Mouse (Mus musculus) fat pad, adult 2 months (tissue): ENCODE measurements around the gene 1700029F12Rik.

Experiments
- DNase-seq: peaks from one replicate; pipeline ENCODE4 v3.0.0-alpha.2; 2011; ENCODE audit warnings: low read depth, low spot score; ENCODE audit errors: extremely low read depth

1700029F12Rik gene

DNA sequence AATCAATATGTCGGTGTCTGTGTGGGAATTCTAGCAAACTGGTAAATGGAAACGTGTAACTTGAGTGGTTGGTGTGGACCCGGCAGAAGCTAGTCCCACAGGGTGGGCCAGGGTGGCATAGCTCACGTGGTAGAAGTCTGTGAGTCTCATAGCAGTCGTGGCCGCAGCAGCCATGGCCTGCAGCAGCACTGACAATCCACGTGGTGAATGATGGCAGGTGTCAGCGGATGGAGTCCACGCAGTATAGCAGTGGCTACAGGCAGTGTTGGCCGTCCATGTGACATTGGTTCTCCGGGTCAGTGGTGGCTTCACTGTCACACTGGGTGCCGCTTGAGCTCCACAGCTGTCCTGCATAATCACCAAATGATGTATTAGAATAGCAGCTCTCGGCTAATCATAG is 4.1 kb downstream of the 1700029F12Rik start:
- no peak for DNase-seq

DNA sequence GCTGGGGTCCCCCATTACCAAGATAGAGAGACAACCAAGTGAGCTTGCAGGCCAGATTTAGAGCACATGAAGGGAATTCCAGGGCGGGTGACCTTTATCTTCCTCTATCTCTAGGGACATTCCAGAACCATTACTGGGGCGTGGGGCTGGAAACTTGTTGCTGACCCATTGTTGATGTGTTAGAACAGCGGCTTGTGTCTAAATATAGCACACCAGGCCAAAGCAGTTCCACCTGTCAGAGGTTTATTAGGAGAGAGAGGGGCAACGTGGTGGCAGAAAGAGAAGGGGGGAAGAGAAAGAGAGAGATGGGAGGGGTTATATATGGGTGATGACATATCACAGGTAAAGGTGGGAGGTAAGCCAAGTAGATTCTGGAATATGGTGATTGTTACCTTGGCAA is 12.3 kb downstream of the 1700029F12Rik start:
- no peak for DNase-seq

DNA sequence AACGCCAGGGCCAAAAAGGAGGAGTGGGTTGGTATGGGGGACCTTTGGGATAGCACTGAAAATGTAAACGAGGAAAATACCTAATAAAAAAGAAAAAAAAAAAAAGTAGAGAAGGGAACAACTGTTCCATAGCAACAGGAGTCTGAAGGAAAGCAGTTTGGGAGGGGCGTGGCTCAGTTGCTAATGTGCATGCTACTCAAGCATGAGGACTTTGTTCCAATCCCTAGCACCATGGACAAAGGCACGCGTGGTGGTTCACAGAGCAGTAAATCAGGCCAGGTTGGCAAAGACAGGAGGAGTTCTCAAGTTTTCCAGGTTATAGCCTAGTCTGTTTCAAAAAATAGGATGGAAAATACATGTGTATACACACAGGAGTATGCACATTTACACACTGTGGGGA is 14.0 kb downstream of the 1700029F12Rik start:
- DNase-seq = no peak

DNA sequence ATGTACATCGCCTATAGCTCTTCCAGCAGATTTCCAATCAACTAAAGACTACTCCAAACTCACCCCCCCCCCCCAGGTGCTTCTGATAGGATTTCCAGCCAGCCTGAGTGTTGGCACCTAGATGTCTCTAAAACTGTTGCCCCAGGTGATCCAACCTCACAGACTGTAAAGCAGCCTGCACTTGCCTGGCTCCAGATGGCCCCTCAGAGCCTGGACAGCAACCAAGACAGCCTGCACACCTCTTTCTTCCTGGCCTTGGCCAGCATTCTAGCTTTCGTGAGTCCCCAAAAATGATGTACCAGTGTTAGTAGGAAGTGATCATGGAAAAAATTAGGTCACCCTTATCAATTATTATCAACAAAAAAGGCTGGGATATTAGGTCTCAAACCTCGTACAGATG is 16.5 kb downstream of the 1700029F12Rik start:
- no peak for DNase-seq

- no peak for DNase-seq
These were observed 19.8 kb downstream of the 1700029F12Rik start for GRCm38 (mm10) chr13:97014366-97014765.

DNA sequence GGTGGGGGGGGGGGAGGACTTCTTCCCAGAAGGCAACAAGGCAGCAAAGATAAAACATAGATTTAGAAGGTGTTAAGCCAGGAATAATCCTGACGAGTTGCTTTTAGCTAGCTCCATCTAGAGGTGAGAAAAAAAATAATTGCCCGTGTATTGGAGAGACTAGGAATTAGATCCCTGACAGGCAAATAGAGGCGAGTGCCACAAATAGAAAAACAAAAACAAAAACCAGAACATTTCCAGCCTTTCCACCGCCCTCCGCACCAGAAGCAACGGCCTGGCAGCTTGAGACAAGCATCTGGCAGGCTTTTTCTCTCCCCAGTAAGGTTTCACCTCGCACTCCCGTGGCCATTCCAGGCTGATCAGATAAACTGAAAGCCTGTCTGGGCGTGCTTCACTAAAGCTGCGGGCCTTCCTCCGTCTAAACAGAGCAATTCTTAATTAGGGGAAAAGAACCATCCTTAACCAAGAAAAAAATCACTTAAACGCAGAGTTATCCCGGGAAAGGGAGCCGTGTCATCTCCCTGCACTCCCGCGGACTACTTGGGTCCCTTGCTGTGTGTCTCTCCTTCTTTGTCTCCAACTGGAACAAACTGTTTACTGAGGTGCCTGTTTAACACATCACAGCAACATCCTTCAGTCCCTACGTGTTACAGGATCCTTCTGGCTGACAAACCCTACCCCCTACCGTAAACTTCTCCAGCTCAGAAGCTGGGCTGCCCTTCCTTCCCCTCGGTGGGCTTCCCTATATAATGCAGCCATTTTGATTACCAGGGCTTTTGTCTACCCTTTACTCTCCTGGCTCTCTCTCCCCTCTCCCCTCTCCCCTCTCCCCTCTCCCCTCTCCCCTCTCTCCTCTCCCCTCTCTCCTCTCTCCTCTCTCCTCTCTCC is 25.7 kb downstream of the 1700029F12Rik start:
- no peak for DNase-seq

DNA sequence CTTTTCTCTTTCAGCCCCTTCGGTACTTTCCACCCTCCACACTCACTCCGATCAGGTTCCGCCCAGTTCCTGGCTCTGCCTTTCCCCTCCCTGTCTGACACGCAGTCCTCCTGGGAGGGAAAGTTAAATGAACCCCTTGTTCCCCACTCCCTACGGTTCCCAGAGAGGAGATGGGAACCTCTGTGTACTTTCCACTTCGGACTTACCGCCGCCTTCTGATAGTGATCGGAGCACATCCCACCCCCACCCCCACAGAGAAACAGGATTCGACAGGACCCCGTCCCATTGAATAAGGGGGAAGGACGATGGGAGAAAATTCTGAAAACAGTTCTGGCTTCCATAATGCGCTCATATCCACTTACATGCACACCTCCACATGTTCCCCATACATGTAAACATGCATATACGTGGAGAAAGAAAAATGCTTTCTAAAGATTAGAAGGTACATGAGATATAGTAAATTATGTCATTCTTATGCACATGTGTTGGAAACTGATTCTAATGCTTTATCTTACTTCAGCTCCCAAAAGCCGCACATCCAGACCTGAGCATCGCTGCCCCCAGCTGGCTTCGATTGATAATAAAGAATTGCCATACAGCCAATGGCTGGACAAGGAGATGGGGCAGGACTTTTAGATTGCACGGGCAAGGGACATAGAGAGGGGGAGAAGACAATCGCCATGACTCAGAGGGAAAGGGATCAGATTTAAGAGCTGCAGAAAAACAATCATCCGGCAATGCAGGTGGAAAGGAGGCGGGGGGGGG is 26.5 kb downstream of the 1700029F12Rik start:
- no peak for DNase-seq

DNA sequence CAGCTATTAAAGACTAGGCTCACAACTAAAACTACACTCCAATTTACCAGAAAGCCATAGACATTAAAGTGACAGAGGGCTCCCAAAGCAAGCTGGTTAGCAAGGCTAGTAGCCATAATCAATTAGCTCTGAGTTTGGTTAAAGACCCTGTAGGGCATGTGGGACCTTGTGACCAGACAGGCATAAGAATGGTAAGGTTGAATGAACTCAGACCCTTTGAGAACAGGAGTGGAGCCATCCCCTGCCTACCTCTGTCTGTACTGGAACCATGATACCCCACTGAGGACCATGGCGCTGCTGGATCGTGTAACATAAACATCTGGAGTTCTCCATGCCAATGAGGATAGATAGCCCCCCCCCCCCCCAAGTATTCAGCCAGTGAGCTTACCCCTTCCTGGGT is 27.4 kb downstream of the 1700029F12Rik start:
- DNase-seq = no peak

DNA sequence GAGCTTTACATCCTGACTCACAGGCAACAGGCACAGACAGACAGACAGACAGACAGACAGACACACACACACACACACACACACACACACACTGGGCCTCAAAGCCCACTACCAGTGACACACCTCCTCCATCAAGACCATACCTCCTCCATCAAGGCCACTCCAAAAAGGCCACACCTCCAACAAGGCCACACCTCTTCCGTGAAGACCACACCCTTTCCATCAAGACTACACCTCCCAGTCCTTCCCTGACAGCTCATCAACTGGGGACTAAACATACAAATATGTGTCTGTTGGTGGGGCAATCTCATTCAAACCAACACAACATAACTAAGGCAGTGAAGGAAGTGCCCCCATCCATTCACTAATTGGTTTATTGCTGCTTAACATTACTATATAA is 37.1 kb downstream of the 1700029F12Rik start:
- DNase-seq = no peak

- DNase-seq = no peak
These were observed 38.9 kb downstream of the 1700029F12Rik start for GRCm38 (mm10) chr13:96995243-96995642.

- no peak for DNase-seq
These were observed 40.7 kb downstream of the 1700029F12Rik start for GRCm38 (mm10) chr13:96993291-96993989.

DNA sequence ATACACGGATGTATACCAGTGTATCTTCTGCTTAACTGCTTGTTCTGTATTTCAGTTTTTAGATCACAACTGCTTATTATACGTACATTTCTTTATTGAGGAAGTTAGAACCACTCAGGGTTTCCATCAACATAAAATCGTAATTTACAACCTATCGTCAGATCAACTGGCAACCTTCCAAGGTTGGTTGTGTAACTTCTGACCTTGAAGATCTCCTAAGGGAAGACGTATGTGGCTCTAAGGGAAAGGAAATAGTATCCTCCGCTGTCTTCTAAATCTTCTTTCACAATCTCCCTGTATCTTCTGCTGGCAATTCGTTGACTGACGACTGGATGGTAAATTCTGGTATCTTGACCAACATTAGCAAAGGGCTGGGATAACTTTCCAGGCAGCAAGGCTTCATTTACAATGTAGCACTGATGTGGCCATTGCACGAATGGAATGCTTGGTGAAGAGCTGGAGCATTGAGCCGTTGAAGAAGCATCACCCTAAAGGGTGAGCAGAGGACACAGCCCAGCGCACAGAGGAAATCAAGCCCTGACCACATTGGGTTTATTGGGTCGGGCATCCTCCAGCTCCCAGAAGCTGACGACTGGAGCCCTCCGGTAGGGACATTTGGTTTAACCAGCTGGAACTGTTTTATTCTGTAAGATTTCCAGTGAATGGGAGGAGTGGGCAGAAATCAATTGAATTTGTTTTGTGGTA is 43.4 kb downstream of the 1700029F12Rik start:
- DNase-seq = peak; percentile 10

DNA sequence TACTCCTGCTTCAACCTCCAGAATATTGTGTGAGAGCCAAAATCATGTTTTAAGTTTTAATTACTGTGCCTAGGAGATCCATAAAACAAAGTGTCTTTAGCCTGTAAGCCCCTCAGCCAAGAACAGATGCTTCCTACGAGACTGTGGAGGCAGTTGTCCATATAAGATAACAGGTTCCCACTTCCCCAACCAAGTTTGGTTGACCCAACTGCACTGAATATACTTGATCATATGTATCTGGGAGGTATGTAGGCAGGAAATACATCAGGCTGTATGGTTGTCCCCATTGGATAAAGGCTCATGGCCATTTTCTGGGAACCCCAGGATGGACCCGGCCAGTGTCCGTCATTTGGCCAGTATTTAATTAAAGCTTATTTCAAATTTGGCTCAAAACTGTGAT is 44.1 kb downstream of the 1700029F12Rik start:
- DNase-seq = no peak

DNA sequence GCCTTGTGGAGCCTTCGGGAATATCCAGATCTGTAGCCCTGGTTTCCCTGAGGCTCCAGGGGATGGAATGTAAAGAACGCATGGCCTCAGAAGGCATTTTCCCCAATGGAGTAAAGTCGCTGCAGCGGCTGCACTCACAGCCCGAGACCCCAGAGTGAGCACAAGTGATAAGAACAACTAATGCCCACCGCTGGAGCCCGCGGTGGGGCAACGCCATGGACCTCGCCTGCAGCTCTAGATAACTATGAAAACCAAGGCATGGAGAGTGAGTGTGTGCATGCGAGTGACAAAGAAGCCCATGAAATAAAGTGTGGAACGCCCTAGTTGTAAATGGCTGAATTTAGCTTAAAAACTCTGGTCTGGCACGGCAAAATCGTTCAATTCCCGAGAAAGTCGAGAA is 45.0 kb downstream of the 1700029F12Rik start:
- DNase-seq = no peak

DNA sequence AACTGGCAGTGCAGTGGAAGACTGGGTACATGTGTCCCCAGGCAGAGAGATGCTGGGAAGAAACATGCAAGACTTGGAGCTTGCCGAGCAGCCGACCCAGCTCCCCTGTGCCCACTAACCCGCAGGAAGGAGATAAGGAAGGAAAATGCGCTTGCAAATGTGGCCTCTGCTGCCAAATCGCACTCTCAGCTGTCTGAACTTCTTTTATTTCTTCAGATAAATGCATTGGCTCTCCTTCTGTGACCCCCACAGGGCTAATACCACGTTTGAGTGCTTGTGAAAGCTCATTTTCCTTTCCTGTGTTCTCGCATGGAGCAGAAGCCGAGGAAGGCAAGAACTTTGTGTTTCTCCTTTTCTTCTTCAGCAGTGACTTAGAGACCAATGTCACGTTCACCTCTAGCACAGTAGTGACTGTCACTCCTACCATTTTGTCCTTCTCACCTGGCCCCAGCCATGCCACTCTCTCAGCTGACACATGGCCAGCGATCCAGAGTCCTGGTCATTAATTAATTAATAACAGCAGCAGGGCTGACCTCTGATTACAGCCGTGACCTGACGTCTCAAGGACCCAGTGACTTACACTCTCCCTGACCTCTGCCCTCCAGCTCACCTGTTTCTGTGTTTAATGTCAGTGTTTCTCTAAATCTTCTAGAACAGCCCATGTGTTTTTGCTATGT is 48.4 kb downstream of the 1700029F12Rik start:
- no peak for DNase-seq

GRCm38 (mm10) chr13:96984688-96985087 is 49.5 kb downstream of the 1700029F12Rik start:
- DNase-seq = no peak

DNA sequence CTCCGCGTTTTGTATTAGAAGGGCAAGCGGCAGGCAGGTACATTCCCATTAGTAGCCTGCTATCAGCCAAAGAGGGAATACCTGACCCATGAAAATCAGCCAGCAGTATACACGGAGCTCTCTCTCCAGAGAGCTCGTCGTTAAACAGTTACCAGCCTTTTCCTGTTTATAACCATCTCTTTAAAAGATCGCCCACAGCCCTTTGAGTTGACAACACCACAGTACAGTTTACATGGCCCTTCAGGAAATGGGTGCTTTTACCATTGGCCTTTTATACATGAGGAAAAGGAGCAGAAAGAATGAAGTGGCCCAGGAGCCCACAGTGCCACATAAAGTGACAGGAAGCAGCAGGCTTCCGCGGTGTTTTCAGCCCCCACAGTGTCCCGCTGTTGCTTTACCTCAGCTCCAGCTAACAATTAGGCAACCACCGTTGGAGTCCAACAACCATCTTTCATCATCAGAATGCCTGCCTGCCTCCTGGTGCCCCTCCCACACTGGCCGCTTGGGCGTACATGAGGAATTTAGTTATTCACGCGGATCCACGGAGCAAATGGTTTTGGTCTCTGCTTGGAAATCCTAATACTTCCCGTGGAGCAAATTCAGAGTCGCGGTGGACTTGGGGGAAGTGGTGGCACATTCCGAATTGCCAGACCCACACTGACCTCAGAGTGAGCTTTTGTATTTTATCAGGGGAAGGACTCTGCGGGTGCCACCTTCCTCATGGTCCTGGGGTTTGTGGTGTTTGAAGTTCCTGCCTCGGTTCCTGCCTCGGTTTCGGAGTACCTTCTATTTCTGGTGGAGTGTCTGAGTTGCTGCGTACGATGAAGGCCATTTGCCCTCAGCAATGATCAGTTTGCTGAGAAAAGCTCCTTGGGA is 50.7 kb downstream of the 1700029F12Rik start:
- DNase-seq = peak; percentile 16

- DNase-seq = no peak
These were observed 53.6 kb downstream of the 1700029F12Rik start for GRCm38 (mm10) chr13:96980561-96980960.

DNA sequence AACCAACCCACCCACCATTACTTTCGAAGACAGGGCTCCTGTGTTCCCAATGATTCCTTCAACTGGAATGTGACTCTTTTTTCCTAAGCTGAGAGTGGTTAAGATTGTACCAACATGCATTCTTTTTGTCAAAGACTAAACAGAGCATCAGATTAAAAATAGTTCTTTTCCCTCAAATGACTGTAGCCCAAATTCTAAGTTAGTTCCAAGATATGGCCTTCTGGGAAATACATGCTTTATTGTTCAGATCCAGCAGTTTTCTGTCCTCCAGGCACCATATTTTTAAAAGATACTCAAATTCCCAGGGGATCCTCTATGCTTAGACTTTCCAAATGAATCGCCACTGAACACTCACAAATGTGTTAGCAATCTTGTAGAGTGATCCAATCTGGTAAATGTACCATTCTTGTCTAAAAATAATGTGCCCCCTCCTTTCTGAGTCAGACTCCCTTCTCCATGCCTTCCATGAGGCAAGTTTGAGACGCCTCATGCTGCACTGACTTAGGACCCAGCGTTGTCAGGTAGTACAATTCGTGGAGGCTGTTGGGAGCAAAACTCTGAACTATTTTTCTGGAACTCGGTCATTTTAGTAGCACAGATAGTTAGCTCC is 57.1 kb downstream of the 1700029F12Rik start:
- DNase-seq = no peak
